In genomic region chr12:54825202-54825601, GRCm38 (mm10) we compare ENCODE assay signal across 12 mouse cellular contexts. TPM values are rescaled to one million over a fixed set of nuclear protein-coding genes. Genes with fewer than 3 reads are reported as not detected.
DNase-seq lines count a peak whose midpoint lies in the region; ATAC-seq and TF ChIP-seq lines count a peak whose summit lies in the region.
"Had no signal": no experiment of that assay in that cellular context is flagged by ENCODE, and none has a peak within 500 bp of the region (broad histone marks: within the 10 kb centered on the region; RNA-seq: fewer than 3 reads in every experiment).

No protein-coding gene starts in this region.

- H3K27me3 ChIP-seq in forebrain, postnatal 0 days (ENCODE audit: insufficient read depth, low read length) = no peaks in the 10 kb centered on the region
- no peaks in the 10 kb centered on the region for H3K27me3 ChIP-seq in forebrain, embryonic 12.5 days
- H3K27me3 ChIP-seq in lung, postnatal 0 days (replicated peaks; ENCODE audit: insufficient read depth, low read length) = no peaks in the 10 kb centered on the region
- H3K27me3 ChIP-seq in splenic B cell, adult 2 months (ENCODE audit: control insufficient read depth, insufficient read depth, low read length, poor library complexity, severe bottlenecking) = no peaks in the 10 kb centered on the region
- H3K27me3 ChIP-seq in hindbrain, embryonic 10.5 days (ENCODE audit: insufficient read depth, poor library complexity, severe bottlenecking) = no peaks in the 10 kb centered on the region
- H3K27me3 ChIP-seq in intestine, embryonic 15.5 days (replicated peaks) = no peaks in the 10 kb centered on the region
- H3K27me3 ChIP-seq: embryonic facial prominence, embryonic 15.5 days; hindbrain, embryonic 13.5 days; limb, embryonic 15.5 days had no signal

- no peaks in the 10 kb centered on the region for H3K4me1 ChIP-seq in forebrain, postnatal 0 days (ENCODE audit: insufficient read depth)
- H3K4me1 ChIP-seq in forebrain, embryonic 12.5 days = no peaks in the 10 kb centered on the region; the same call in 1 of the 2 replicates
- H3K4me1 ChIP-seq in lung, postnatal 0 days (ENCODE audit: insufficient read depth, low read depth, low read length) = no peaks in the 10 kb centered on the region
- H3K4me1 ChIP-seq in bone marrow, adult 2 months (ENCODE audit: control insufficient read depth, insufficient read depth, low read length) = peaks cover under 1% of the 10 kb centered on the region; the same call in 1 of the 2 replicates
- H3K4me1 ChIP-seq in hindbrain, embryonic 10.5 days (replicated peaks) = no peaks in the 10 kb centered on the region
- H3K4me1 ChIP-seq in intestine, embryonic 15.5 days (replicated peaks) = peaks cover 4% of the 10 kb centered on the region; the same call in 1 of the 2 replicates
- H3K4me1 ChIP-seq: embryonic facial prominence, embryonic 15.5 days had no signal

- no peak for TF ChIP-seq POLR2A in bone marrow, adult 2 months (IDR thresholded peaks at IDR 0.05; ENCODE audit: borderline replicate concordance, control insufficient read depth, low read depth, low read length)

- no peak for TF ChIP-seq EP300 in lung, postnatal 0 days (IDR thresholded peaks at IDR 0.05)

- H3K4me3 ChIP-seq in forebrain, postnatal 0 days (ENCODE audit: low read depth, low read length) = no peak overlapping the region
- H3K4me3 ChIP-seq in forebrain, embryonic 12.5 days (replicated peaks) = no peak overlapping the region
- no peak overlapping the region for H3K4me3 ChIP-seq in lung, postnatal 0 days (ENCODE audit: low read depth, low read length)
- H3K4me3 ChIP-seq in bone marrow, adult 2 months (replicated peaks; ENCODE audit: control insufficient read depth, low read depth, low read length) = no peak overlapping the region
- no peak overlapping the region for H3K4me3 ChIP-seq in hindbrain, embryonic 10.5 days
- H3K4me3 ChIP-seq in intestine, embryonic 15.5 days (replicated peaks) = no peak overlapping the region
- H3K4me3 ChIP-seq: embryonic facial prominence, embryonic 15.5 days; hindbrain, embryonic 13.5 days; limb, embryonic 15.5 days had no signal

- H3K9ac ChIP-seq in forebrain, postnatal 0 days = no peak overlapping the region
- H3K9ac ChIP-seq in forebrain, embryonic 12.5 days = no peak overlapping the region
- H3K9ac ChIP-seq in lung, postnatal 0 days (replicated peaks; ENCODE audit: low read depth) = no peak overlapping the region
- no peak overlapping the region for H3K9ac ChIP-seq in intestine, embryonic 15.5 days
- H3K9ac ChIP-seq: embryonic facial prominence, embryonic 15.5 days; hindbrain, embryonic 13.5 days; limb, embryonic 15.5 days had no signal

- H3K4me2 ChIP-seq in forebrain, postnatal 0 days (ENCODE audit: low read depth) = no peak overlapping the region
- no peak overlapping the region for H3K4me2 ChIP-seq in forebrain, embryonic 12.5 days
- no peak overlapping the region for H3K4me2 ChIP-seq in lung, postnatal 0 days (replicated peaks; ENCODE audit: low read depth, low read length)
- H3K4me2 ChIP-seq in intestine, embryonic 15.5 days (replicated peaks) = no peak overlapping the region
- H3K4me2 ChIP-seq: embryonic facial prominence, embryonic 15.5 days; hindbrain, embryonic 13.5 days; limb, embryonic 15.5 days had no signal

- H3K27ac ChIP-seq in forebrain, postnatal 0 days (ENCODE audit: low read depth, low read length) = no peak overlapping the region
- no peak overlapping the region for H3K27ac ChIP-seq in forebrain, embryonic 12.5 days
- H3K27ac ChIP-seq in lung, postnatal 0 days (ENCODE audit: low read length) = no peak overlapping the region
- H3K27ac ChIP-seq in bone marrow, adult 2 months (ENCODE audit: control insufficient read depth, insufficient read depth, low read depth, low read length, poor library complexity) = no peak overlapping the region
- H3K27ac ChIP-seq in hindbrain, embryonic 10.5 days = no peak overlapping the region
- no peak overlapping the region for H3K27ac ChIP-seq in intestine, embryonic 15.5 days
- H3K27ac ChIP-seq: embryonic facial prominence, embryonic 15.5 days; hindbrain, embryonic 13.5 days; limb, embryonic 15.5 days had no signal

- ATAC-seq in forebrain, postnatal 0 days = no peak
- no peak for ATAC-seq in forebrain, embryonic 12.5 days (ENCODE audit: low FRiP score)
- no peak for ATAC-seq in lung, postnatal 0 days
- no peak for ATAC-seq in intestine, embryonic 15.5 days

- H3K36me3 ChIP-seq in forebrain, postnatal 0 days (ENCODE audit: insufficient read depth) = no peaks in the 10 kb centered on the region
- no peaks in the 10 kb centered on the region for H3K36me3 ChIP-seq in forebrain, embryonic 12.5 days (replicated peaks)
- H3K36me3 ChIP-seq in lung, postnatal 0 days (ENCODE audit: insufficient read depth, low read length) = no peaks in the 10 kb centered on the region
- H3K36me3 ChIP-seq in splenic B cell, adult 2 months (ENCODE audit: control insufficient read depth, insufficient read depth, low read length, poor library complexity, severe bottlenecking) = no peaks in the 10 kb centered on the region
- H3K36me3 ChIP-seq in hindbrain, embryonic 10.5 days = no peaks in the 10 kb centered on the region
- H3K36me3 ChIP-seq in intestine, embryonic 15.5 days = no peaks in the 10 kb centered on the region
- H3K36me3 ChIP-seq: embryonic facial prominence, embryonic 15.5 days; hindbrain, embryonic 13.5 days; limb, embryonic 15.5 days had no signal

- H3K9me3 ChIP-seq in forebrain, postnatal 0 days (ENCODE audit: low read length) = no peaks in the 10 kb centered on the region
- no peaks in the 10 kb centered on the region for H3K9me3 ChIP-seq in forebrain, embryonic 12.5 days
- H3K9me3 ChIP-seq in lung, postnatal 0 days (ENCODE audit: low read length) = no peaks in the 10 kb centered on the region
- H3K9me3 ChIP-seq in hindbrain, embryonic 10.5 days = no peaks in the 10 kb centered on the region
- H3K9me3 ChIP-seq in intestine, embryonic 15.5 days = no peaks in the 10 kb centered on the region
- H3K9me3 ChIP-seq: embryonic facial prominence, embryonic 15.5 days; hindbrain, embryonic 13.5 days; limb, embryonic 15.5 days had no signal

- no peak for DNase-seq in forebrain, postnatal 0 days
- DNase-seq in lung, postnatal 0 days (ENCODE audit: low spot score) = peak; percentile 27
- no peak for DNase-seq in lung, postnatal 4 days
- peak; percentile 43 for DNase-seq in splenic B cell, adult 2 months (ENCODE audit: low read depth, low spot score)
- no peak for DNase-seq in hindbrain, embryonic 10.5 days (ENCODE audit: low spot score)
- DNase-seq: midbrain, embryonic 14.5 days had no signal

- WGBS in forebrain, postnatal 0 days = 94% methylated on average over 3 of the region's 3 CpGs
- 95% methylated on average over 3 of the region's 3 CpGs for WGBS in forebrain, embryonic 12.5 days
- WGBS in lung, postnatal 0 days = 94% methylated on average over 3 of the region's 3 CpGs
- WGBS in bone marrow, adult 2 months = 89% methylated on average over 3 of the region's 3 CpGs
- 92% methylated on average over 3 of the region's 3 CpGs for WGBS in hindbrain, embryonic 10.5 days
- 96% methylated on average over 3 of the region's 3 CpGs for WGBS in intestine, embryonic 15.5 days

- peak; percentile 13; the same call in 1 of the 2 replicates for TF ChIP-seq CTCF in forebrain, postnatal 0 days (IDR thresholded peaks at IDR 0.05; ENCODE audit: low read depth)
- peak; percentile 54 for TF ChIP-seq CTCF in lung, postnatal 0 days (IDR thresholded peaks at IDR 0.05)
- TF ChIP-seq CTCF in bone marrow, adult 2 months (IDR thresholded peaks at IDR 0.05; ENCODE audit: control insufficient read depth, insufficient read depth, low read length) = peak; percentile 71

RNA-seq across cellular contexts. Expression of gene Snx6, which starts 29.7 kb away (rescaled TPM):
- total RNA-seq in forebrain, postnatal 0 days (2014; rRNA removed) = 104 and 111 TPM in 2 replicates
- polyA plus RNA-seq in forebrain, postnatal 0 days (2015; fragmentation: Nextera tagmentation; extraction: Ambion mirVana) = 142 and 152 TPM in 2 replicates
- polyA plus RNA-seq in forebrain, embryonic 12.5 days (2016; fragmentation: Nextera tagmentation; extraction: Ambion mirVana) = 197 and 204 TPM in 2 replicates
- 115 and 139 TPM in 2 replicates for polyA plus RNA-seq in lung, postnatal 0 days (2015; fragmentation: Nextera tagmentation; extraction: Ambion mirVana)
- 17.7 and 21.1 TPM in 2 replicates for polyA plus RNA-seq in bone marrow, adult 2 months (2011; ENCODE audit: insufficient read depth, insufficient read length, low replicate concordance, missing spikeins)
- 182 and 191 TPM in 2 replicates for polyA plus RNA-seq in hindbrain, embryonic 10.5 days (2016; fragmentation: Nextera tagmentation; extraction: Ambion mirVana)
- polyA plus RNA-seq in intestine, embryonic 15.5 days (2015; fragmentation: Nextera tagmentation; extraction: Ambion mirVana) = 153 and 201 TPM in 2 replicates

RNA-seq across cellular contexts. Expression of gene Cfl2, which starts 37.5 kb away (rescaled TPM):
- total RNA-seq in forebrain, postnatal 0 days (2014; rRNA removed) = 185 and 217 TPM in 2 replicates
- 253 and 265 TPM in 2 replicates for polyA plus RNA-seq in forebrain, postnatal 0 days (2015; fragmentation: Nextera tagmentation; extraction: Ambion mirVana)
- 263 and 275 TPM in 2 replicates for polyA plus RNA-seq in forebrain, embryonic 12.5 days (2016; fragmentation: Nextera tagmentation; extraction: Ambion mirVana)
- 122 and 129 TPM in 2 replicates for polyA plus RNA-seq in lung, postnatal 0 days (2015; fragmentation: Nextera tagmentation; extraction: Ambion mirVana)
- polyA plus RNA-seq in bone marrow, adult 2 months (2011; ENCODE audit: insufficient read depth, insufficient read length, low replicate concordance, missing spikeins) = 16.2 and 16.6 TPM in 2 replicates
- 182 and 204 TPM in 2 replicates for polyA plus RNA-seq in hindbrain, embryonic 10.5 days (2016; fragmentation: Nextera tagmentation; extraction: Ambion mirVana)
- 157 and 174 TPM in 2 replicates for polyA plus RNA-seq in intestine, embryonic 15.5 days (2015; fragmentation: Nextera tagmentation; extraction: Ambion mirVana)

Comparison
In these comparisons a context has a peak if more than half of its experiments do, and no peak if none do; other contexts are left out.
1. DNase-seq: peak in lung, postnatal 0 days (single experiment) and splenic B cell, adult 2 months (single experiment); none in forebrain, postnatal 0 days (single experiment), lung, postnatal 4 days (0 of 2) and hindbrain, embryonic 10.5 days (single experiment).
2. CTCF ChIP-seq: peak in every context shown above with its lines; median percentile 71 in bone marrow, adult 2 months; 54 in lung, postnatal 0 days; 13 in forebrain, postnatal 0 days.